Mouse (Mus musculus) kidney, adult 2 months (tissue): ENCODE results near the gene Hist1h3a.

Experiments used
- CTCF ChIP-seq: fragments of 200-500 bp; conservative IDR thresholded peaks from 2 replicates; pipeline ENCODE4 v1.5.1; 2011; ENCODE audit warnings: low read depth, mild to moderate bottlenecking, control low read depth, low read length, moderate library complexity, mixed read lengths; ENCODE audit not compliant: insufficient read depth, insufficient read length
- POLR2A ChIP-seq: fragments of 200-500 bp; IDR thresholded peaks from one replicate; pipeline ENCODE4 v1.6.1; 2011; ENCODE audit warnings: low read depth, low read length, control low read depth

DNA sequence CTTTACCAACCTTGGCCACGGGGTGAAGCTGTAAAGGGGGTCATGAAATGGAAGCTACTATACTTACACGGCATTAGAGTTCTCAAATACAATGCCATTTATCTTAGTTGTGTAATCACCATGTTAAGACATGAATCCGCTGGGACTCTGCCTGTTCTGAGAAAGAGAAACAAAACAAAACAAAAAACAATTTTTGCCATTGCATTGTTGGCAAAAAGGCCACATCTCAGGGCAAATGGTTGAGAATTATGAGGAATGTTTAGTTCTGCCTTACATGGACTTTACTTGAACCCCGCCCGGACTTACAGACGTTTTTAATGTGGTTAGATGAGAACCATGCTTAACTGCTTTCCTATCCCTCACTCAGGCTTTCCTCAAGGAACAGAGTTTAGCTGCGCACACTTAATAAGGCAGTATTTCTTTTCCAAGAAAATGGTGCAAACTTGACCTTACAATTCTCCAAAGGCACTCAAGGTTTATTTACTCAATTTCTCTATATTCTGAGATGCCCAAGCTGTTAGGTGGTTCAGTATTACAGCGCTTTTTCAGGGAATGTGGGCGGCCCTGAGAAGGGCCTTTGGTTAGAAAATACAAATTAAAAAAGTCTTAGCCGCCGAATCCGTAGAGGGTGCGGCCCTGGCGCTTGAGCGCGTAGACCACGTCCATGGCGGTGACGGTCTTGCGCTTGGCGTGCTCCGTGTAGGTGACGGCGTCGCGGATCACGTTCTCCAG, 1.8 kb downstream of the Hist1h3a start:
- TF ChIP-seq POLR2A (no peak), CTCF (no peak)
